Mouse (Mus musculus): ENCODE measurements around the gene Gprin2. TPM values are rescaled to one million over a fixed set of nuclear protein-coding genes. Genes with fewer than 3 reads are reported as not detected.
A peak's percentile ranks its signal among the peaks of the same experiment; 100 is the strongest.

The Gprin2 gene
- total RNA-seq (2014; fragmentation: Nextera tagmentation), result not detected in 2 replicates
- total RNA-seq (2017), result not detected in 2 replicates

GRCm38 (mm10) chr14:34201231-34202035 is at the start of gene Gprin2:
Gprin2 (minus strand) TSS chr14:34201653.
- ATAC-seq (replicated peaks; ENCODE audit: low FRiP score, low TSS enrichment, poor library complexity, severe bottlenecking), result 0 out of 2 replicates have a peak, but pooled peaks have one; percentile 26

GRCm38 (mm10) chr14:34240676-34241075 is 39.2 kb upstream of the Gprin2 start:
- no peak for ATAC-seq (replicated peaks; ENCODE audit: low FRiP score, low TSS enrichment, poor library complexity, severe bottlenecking)

DNA sequence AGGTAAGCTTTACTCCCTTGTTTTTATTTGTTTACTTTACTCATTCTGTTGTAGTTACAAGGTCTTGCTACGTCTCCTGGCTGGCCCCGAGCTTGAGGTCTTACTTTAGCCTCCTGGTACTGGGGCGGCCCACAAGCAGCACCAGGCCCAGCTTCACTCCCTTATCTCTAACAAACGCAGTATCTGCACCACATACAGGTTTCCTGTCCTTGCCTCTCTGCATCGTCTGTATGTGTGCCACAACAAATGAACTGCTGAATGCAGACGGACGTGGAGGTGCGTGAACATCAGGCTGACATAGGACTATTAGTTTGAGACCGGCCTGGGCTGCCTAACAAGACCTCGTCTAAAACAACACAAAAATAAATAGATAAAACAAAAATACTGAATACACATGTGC is 38.8 kb upstream of the Gprin2 start:
- ATAC-seq (replicated peaks; ENCODE audit: low FRiP score, low TSS enrichment, poor library complexity, severe bottlenecking), result peak; percentile 30; the same call in 1 of the 2 replicates

- peak; percentile 100 for ATAC-seq (replicated peaks; ENCODE audit: low FRiP score, low TSS enrichment, poor library complexity, severe bottlenecking)
Observed at GRCm38 (mm10) chr14:34234630-34235380, 33.4 kb upstream of the Gprin2 start.

DNA sequence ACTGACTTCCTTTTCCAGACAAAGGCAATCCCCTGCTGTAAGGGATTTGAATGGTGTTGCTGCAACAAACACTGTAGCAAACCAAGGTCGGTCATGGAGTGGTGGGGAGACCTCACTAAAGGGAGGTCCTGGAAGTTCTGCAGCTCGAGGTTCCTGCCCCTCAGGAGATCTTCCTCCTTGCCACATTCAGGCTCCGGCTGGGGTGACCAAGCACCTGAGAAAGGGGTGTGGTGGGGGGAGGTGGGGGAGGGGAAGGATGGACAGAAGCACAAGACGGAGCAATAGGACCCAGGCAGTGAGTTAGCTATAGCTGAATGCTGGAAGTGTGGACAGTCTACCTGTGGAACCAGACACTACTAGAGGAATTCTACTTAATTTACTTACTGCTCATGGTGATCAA is 32.4 kb upstream of the Gprin2 start:
- ATAC-seq (replicated peaks; ENCODE audit: low FRiP score, low TSS enrichment, poor library complexity, severe bottlenecking), result no peak

- no peak for ATAC-seq (replicated peaks; ENCODE audit: low FRiP score, low TSS enrichment, poor library complexity, severe bottlenecking)
Observed at GRCm38 (mm10) chr14:34232866-34233680, 31.6 kb upstream of the Gprin2 start.

GRCm38 (mm10) chr14:34232340-34232739 is 30.9 kb upstream of the Gprin2 start:
- no peak for ATAC-seq (replicated peaks; ENCODE audit: low FRiP score, low TSS enrichment, poor library complexity, severe bottlenecking)

DNA sequence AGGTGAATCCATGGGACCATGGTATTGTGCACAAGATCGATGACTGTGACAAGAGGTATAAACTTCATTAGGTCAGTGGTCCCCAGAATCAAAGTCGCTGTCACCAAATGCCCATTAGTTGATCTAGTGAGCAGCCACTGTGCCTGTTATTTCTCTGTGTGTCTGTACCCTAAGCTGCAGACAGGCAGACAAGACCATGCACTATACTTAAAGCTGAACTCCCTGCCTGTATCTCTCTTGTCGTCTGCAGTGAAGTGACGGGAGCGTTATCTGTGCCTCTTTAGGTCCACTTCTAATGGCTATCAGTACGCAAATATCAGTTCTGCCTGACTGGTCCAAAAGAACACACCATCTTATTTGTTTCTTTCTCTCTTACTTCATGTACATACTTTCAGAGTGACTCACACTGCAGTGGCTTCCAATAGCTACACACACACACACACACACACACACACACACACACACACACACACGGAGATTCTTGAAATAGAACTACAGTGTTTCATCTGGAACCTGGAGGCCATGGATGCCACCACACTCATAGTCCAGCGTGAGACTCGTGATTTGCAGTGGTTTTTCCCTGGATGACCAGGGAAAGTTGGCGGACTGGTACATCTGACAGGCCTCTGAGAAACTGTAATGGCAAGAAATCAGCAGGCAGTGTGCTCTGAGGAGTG is 27.5 kb upstream of the Gprin2 start:
- ATAC-seq (replicated peaks; ENCODE audit: low FRiP score, low TSS enrichment, poor library complexity, severe bottlenecking), result no peak

DNA sequence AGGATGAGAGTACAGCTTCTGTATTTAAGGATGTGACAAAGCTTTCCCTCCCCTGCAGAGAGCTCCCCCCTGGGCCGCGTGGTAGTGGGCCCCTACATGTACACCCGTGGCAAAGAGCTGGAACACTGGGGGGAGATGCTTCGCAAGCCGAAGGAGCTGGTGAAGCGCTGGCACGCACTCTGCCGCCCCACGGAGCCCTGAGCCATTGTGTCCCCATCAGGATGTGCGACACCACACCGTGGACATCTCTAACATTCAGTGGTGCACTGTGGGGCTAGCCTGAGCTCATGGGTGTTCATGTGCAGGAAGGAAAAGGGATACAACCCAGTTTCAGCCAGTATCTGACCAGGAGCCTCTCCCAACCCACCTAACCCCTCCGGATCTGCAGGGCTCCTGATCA is 26.5 kb upstream of the Gprin2 start:
- no peak for ATAC-seq (replicated peaks; ENCODE audit: low FRiP score, low TSS enrichment, poor library complexity, severe bottlenecking)

- no peak for ATAC-seq (replicated peaks; ENCODE audit: low FRiP score, low TSS enrichment, poor library complexity, severe bottlenecking)
Observed at GRCm38 (mm10) chr14:34226566-34226965, 25.1 kb upstream of the Gprin2 start.

GRCm38 (mm10) chr14:34225986-34226385 is 24.5 kb upstream of the Gprin2 start:
- no peak for ATAC-seq (replicated peaks; ENCODE audit: low FRiP score, low TSS enrichment, poor library complexity, severe bottlenecking)

- no peak for ATAC-seq (replicated peaks; ENCODE audit: low FRiP score, low TSS enrichment, poor library complexity, severe bottlenecking)
Observed at GRCm38 (mm10) chr14:34223362-34223898, 22.0 kb upstream of the Gprin2 start.

GRCm38 (mm10) chr14:34221416-34222077 is 20.1 kb upstream of the Gprin2 start:
- ATAC-seq (replicated peaks; ENCODE audit: low FRiP score, low TSS enrichment, poor library complexity, severe bottlenecking), result no peak

DNA sequence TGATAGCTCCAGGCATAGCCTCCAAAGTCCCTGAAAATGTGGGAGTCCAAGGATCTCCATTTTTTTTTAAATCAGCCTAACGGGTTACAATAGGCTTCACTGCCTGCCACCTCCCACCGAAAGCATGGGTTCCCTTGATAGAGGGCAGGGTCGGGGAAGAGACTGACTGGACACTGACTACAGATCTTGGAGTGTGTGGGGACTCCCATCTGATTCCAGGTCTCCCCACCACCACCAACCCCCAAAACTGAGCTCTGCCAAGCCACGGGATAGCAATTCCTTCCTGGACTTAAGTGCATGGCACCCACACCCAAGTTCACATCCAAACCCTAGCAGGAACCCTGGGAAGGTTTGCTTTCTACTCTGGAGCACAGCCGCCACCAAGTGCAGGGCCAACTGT is 19.0 kb upstream of the Gprin2 start:
- ATAC-seq (replicated peaks; ENCODE audit: low FRiP score, low TSS enrichment, poor library complexity, severe bottlenecking), result no peak

DNA sequence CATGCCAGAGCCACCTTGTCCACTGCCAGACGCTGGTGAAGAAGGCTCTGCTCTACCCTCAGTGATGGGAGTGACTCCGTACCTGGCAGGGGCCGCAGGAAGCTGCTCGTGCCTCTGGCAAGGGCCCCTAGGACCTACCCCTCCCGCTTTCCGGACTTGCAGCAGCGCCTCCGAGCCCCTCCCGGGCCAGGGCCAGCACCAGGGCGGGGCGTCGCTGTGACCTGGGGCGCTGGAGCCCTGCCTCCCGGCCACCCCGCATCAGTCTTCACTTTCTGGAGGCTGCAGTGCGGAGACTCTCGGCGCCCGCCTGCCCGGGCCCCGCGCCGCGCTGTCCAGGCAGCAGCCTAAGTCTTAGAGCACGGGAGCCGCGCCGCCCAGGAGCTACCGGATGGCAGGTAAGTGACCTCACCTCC is 18.3 kb upstream of the Gprin2 start:
- ATAC-seq (replicated peaks; ENCODE audit: low FRiP score, low TSS enrichment, poor library complexity, severe bottlenecking), result no peak

DNA sequence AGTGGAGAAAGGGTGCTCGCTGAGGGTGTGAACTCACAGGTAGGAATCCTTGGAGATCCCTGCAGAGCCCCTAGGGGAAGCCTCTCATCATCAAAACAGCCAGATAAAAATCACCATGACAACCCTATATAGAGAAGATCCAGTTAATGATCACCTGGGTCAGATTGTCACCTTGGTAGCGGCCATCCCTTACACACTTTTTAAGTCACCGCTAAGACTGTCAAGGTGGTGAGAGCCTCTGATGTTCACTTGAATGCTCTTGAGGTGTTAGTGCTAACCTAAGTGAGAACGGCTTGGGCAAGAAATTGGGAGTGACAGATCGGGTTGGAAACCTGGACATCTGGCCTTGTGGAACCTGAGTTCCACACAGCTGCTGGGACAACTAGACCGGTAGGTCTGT is 17.8 kb upstream of the Gprin2 start, which contains the start of gene Syt15:
Gene Syt15, plus strand, starts transcription at position 301 of the 400 bp plus-strand sequence.
- no peak for ATAC-seq (replicated peaks; ENCODE audit: low FRiP score, low TSS enrichment, poor library complexity, severe bottlenecking)

- no peak for ATAC-seq (replicated peaks; ENCODE audit: low FRiP score, low TSS enrichment, poor library complexity, severe bottlenecking)
Observed at GRCm38 (mm10) chr14:34215451-34216127, 14.1 kb upstream of the Gprin2 start.

DNA sequence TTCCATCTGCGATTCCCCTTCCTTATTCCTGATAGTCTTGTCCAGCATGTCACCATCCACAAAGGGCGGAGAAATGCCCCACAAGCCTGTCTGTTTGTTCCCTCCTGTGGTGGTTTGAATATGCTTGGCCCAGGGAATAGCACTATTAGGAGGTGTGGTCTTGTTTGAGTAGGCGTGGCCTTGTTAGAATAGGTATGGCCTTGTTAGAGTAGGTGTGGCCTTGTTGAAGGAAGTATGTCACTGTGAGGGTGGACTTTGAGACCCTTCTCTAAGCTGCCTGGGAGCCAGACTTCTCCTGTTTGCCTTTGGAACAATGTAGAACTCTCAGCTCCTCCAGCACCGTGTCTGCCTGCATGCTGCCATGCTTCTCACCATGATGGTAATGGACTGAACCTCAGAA is 8.5 kb upstream of the Gprin2 start:
- no peak for ATAC-seq (replicated peaks; ENCODE audit: low FRiP score, low TSS enrichment, poor library complexity, severe bottlenecking)

All from megakaryocyte-erythroid progenitor cell, adult 5-6 weeks (primary cell).